Mouse (Mus musculus) myocyte (in vitro differentiated cells): ENCODE measurements at regions not wholly inside any gene's neighbourhood (a gene's known extent, or its start where the extent isn't known, plus 50 kb on each side); places are given as distances from the start of the nearest gene placed in this dataset.
A peak's percentile ranks its signal among the peaks of the same experiment; 100 is the strongest.

Experiments used
- H3K27me3 ChIP-seq: one replicate; pipeline ENCODE4 v1.6.1; 2011; ENCODE audit not compliant: control insufficient read depth, insufficient read depth, insufficient read length
- H3K36me3 ChIP-seq: one replicate; pipeline ENCODE4 v1.6.1; 2011; ENCODE audit not compliant: control insufficient read depth, insufficient read depth
- H3K4me2 ChIP-seq: one replicate; pipeline ENCODE4 v1.6.1; 2011; ENCODE audit warnings: low read depth, control low read depth
- H3K4me3 ChIP-seq: one replicate; pipeline ENCODE4 v1.5.1; 2011; ENCODE audit warnings: mild to moderate bottlenecking, control low read depth, moderate library complexity
- H3K79me2 ChIP-seq: one replicate; pipeline ENCODE4 v1.6.1; 2011; ENCODE audit not compliant: control insufficient read depth, insufficient read depth
- H3ac ChIP-seq: one replicate; pipeline ENCODE4 v1.6.1; 2011; ENCODE audit not compliant: control insufficient read depth, insufficient read length
- CEBPB ChIP-seq: IDR thresholded peaks from 2 replicates; pipeline ENCODE4 v1.6.1; 2011; ENCODE audit warnings: mild to moderate bottlenecking, moderate library complexity; ENCODE audit not compliant: poor library complexity, insufficient read depth, severe bottlenecking
- E2F4 ChIP-seq: IDR thresholded peaks from one replicate; pipeline ENCODE4 v1.6.1; 2011; ENCODE audit warnings: mild to moderate bottlenecking, control low read depth, moderate library complexity; ENCODE audit not compliant: insufficient read depth
- MAX ChIP-seq: IDR thresholded peaks from one replicate; pipeline ENCODE4 v1.6.1; 2011; ENCODE audit warnings: low read depth, mild to moderate bottlenecking, control low read depth
- MYOD1 ChIP-seq, 3 experiments: IDR thresholded peaks; one replicate each; pipeline ENCODE4 v1.6.1; 2011; ENCODE audit warnings: control low read depth in 2 of 3, low read depth in 2 of 3, mild to moderate bottlenecking in 2 of 3, moderate library complexity in 1 of 3; ENCODE audit not compliant: insufficient read length in 2 of 3, control insufficient read depth in 1 of 3
- MYOG ChIP-seq, 3 experiments: IDR thresholded peaks; one replicate each; pipeline ENCODE4 v1.6.1; 2011; ENCODE audit warnings: control low read depth in 2 of 3, low read depth in 2 of 3, mild to moderate bottlenecking in 2 of 3; ENCODE audit not compliant: insufficient read length in 2 of 3, control insufficient read depth in 1 of 3, insufficient read depth in 1 of 3
- POLR2A ChIP-seq: IDR thresholded peaks from one replicate; pipeline ENCODE4 v1.6.1; 2011; ENCODE audit warnings: low read depth, mild to moderate bottlenecking, control low read depth, moderate library complexity; ENCODE audit not compliant: insufficient read length
- POLR2AphosphoS2 ChIP-seq: IDR thresholded peaks from one replicate; pipeline ENCODE4 v1.6.1; 2011; ENCODE audit warnings: low read depth, control low read depth; ENCODE audit not compliant: insufficient read length
- REST ChIP-seq: IDR thresholded peaks from one replicate; pipeline ENCODE4 v1.6.1; 2011; ENCODE audit warnings: mild to moderate bottlenecking, control low read depth, moderate library complexity; ENCODE audit not compliant: insufficient read depth, insufficient read length
- SRF ChIP-seq: IDR thresholded peaks from one replicate; pipeline ENCODE4 v1.6.1; 2011; ENCODE audit warnings: low read depth; ENCODE audit not compliant: control insufficient read depth, insufficient read length
- TCF12 ChIP-seq: IDR thresholded peaks from one replicate; pipeline ENCODE4 v1.6.1; 2011; ENCODE audit warnings: mild to moderate bottlenecking, control low read depth; ENCODE audit not compliant: poor library complexity, insufficient read depth, severe bottlenecking
- TCF3 ChIP-seq: IDR thresholded peaks from one replicate; pipeline ENCODE4 v1.6.1; 2011; ENCODE audit warnings: low read depth, control low read depth; ENCODE audit not compliant: insufficient read length
- USF1 ChIP-seq: IDR thresholded peaks from one replicate; pipeline ENCODE4 v1.6.1; 2011; ENCODE audit warnings: low read depth, mild to moderate bottlenecking, control low read depth, moderate library complexity

- Histone ChIP-seq H3K27me3 (no peaks in the 10 kb centered on the region), H3K4me2 (peak overlapping the region; percentile 50), H3ac (no peak overlapping the region), H3K4me3 (no peak overlapping the region), H3K79me2 (no peaks in the 10 kb centered on the region), H3K36me3 (no peaks in the 10 kb centered on the region)
- peak in 2 of 3 experiments; percentile 93 to 97 for TF ChIP-seq MYOD1 (IDR thresholded peaks at IDR 0.05; ENCODE audit: control insufficient read depth in 1 of 3, insufficient read length in 2 of 3, low read depth in 2 of 3)
- no peak for TF ChIP-seq REST
- peak; percentile 57; the same call in 1 of the 2 replicates for TF ChIP-seq CEBPB
- TF ChIP-seq MYOG (IDR thresholded peaks at IDR 0.05; ENCODE audit: control insufficient read depth in 1 of 3, insufficient read depth in 1 of 3, insufficient read length in 2 of 3, low read depth in 2 of 3) = peak in 2 of 3 experiments; percentile 76 to 87
- peak; percentile 53 for TF ChIP-seq TCF12
- no peak for TF ChIP-seq USF1
- TF ChIP-seq TCF3 = peak; percentile 66
Measured at GRCm38 (mm10) chr10:39291747-39292198, 76.9 kb upstream of the Fyn start.

- Histone ChIP-seq H3K36me3 (no peaks in the 10 kb centered on the region), H3K27me3 (no peaks in the 10 kb centered on the region), H3K4me3 (no peak overlapping the region), H3K4me2 (peak overlapping the region; percentile 50), H3K79me2 (no peaks in the 10 kb centered on the region), H3ac (no peak overlapping the region)
- TF ChIP-seq CEBPB (no peak), MYOD1 (IDR thresholded peaks at IDR 0.05; ENCODE audit: control insufficient read depth in 1 of 3, insufficient read length in 2 of 3, low read depth in 2 of 3) (peak in 2 of 3 experiments; percentile 26 to 39), POLR2A (no peak), SRF (no peak), TCF3 (no peak), TCF12 (no peak), POLR2AphosphoS2 (no peak), USF1 (no peak), E2F4 (no peak), MYOG (IDR thresholded peaks at IDR 0.05; ENCODE audit: control insufficient read depth in 1 of 3, insufficient read depth in 1 of 3, insufficient read length in 2 of 3, low read depth in 2 of 3) (peak in 2 of 3 experiments; percentile 43 to 59), MAX (no peak)
Measured at GRCm38 (mm10) chr10:39291134-39291746, 77.4 kb upstream of the Fyn start.

- no peak overlapping the region for H3K4me3 ChIP-seq
- H3K79me2 ChIP-seq = no peaks in the 10 kb centered on the region
- H3K4me2 ChIP-seq = no peak overlapping the region
- H3ac ChIP-seq = no peak overlapping the region
- no peak for TF ChIP-seq SRF
- no peak for TF ChIP-seq USF1
- no peak for TF ChIP-seq E2F4
- no peak for TF ChIP-seq TCF12
- TF ChIP-seq MAX = no peak
- TF ChIP-seq MYOG (IDR thresholded peaks at IDR 0.05; ENCODE audit: control insufficient read depth in 1 of 3, insufficient read depth in 1 of 3, insufficient read length in 2 of 3, low read depth in 2 of 3) = no peak
- TF ChIP-seq TCF3 = no peak
- TF ChIP-seq POLR2AphosphoS2 = no peak
- TF ChIP-seq REST = no peak
- no peaks in the 10 kb centered on the region for H3K36me3 ChIP-seq
- H3K27me3 ChIP-seq = no peaks in the 10 kb centered on the region
Measured at GRCm38 (mm10) chr10:39290245-39290644, 78.4 kb upstream of the Fyn start.

GRCm38 (mm10) chr10:39280366-39281000 lies 88.2 kb upstream of the Fyn start:
- Histone ChIP-seq H3K4me2 (peak overlapping the region; percentile 61), H3K36me3 (no peaks in the 10 kb centered on the region), H3K79me2 (no peaks in the 10 kb centered on the region), H3K27me3 (no peaks in the 10 kb centered on the region), H3ac (no peak overlapping the region), H3K4me3 (no peak overlapping the region)
- TF ChIP-seq POLR2A (no peak), MYOD1 (IDR thresholded peaks at IDR 0.05; ENCODE audit: control insufficient read depth in 1 of 3, insufficient read length in 2 of 3, low read depth in 2 of 3) (peak in 2 of 3 experiments; percentile 53 to 69), USF1 (peak; percentile 79), MYOG (IDR thresholded peaks at IDR 0.05; ENCODE audit: control insufficient read depth in 1 of 3, insufficient read depth in 1 of 3, insufficient read length in 2 of 3, low read depth in 2 of 3) (peak; percentile 14 to 70 (median 50))

- no peak overlapping the region for H3K4me3 ChIP-seq
- TF ChIP-seq TCF3 = no peak
- TF ChIP-seq TCF12 = no peak
- no peak for TF ChIP-seq MYOD1 (IDR thresholded peaks at IDR 0.05; ENCODE audit: control insufficient read depth in 1 of 3, insufficient read length in 2 of 3, low read depth in 2 of 3)
- no peak for TF ChIP-seq USF1
- TF ChIP-seq E2F4 = no peak
- no peak for TF ChIP-seq POLR2AphosphoS2
- TF ChIP-seq POLR2A = no peak
- no peak for TF ChIP-seq MAX
- no peak for TF ChIP-seq REST
- no peak for TF ChIP-seq MYOG (IDR thresholded peaks at IDR 0.05; ENCODE audit: control insufficient read depth in 1 of 3, insufficient read depth in 1 of 3, insufficient read length in 2 of 3, low read depth in 2 of 3)
- TF ChIP-seq SRF = no peak
- no peak for TF ChIP-seq CEBPB
- H3ac ChIP-seq = no peak overlapping the region
- H3K36me3 ChIP-seq = no peaks in the 10 kb centered on the region
- no peaks in the 10 kb centered on the region for H3K79me2 ChIP-seq
- H3K4me2 ChIP-seq = no peak overlapping the region
- no peaks in the 10 kb centered on the region for H3K27me3 ChIP-seq
Measured at GRCm38 (mm10) chr10:39274202-39274601, 94.5 kb upstream of the Fyn start.
